Mouse (Mus musculus): Measurements from ENCODE around the gene Zfp780b. TPM values are rescaled to one million over a fixed set of nuclear protein-coding genes. Genes with fewer than 3 reads are reported as not detected.
"Not testable (repeated sequence)": the region's sequence is repeated elsewhere in the genome, so short reads cannot be mapped to it uniquely, and the experiment has no call there.

Gene Zfp780b
- 10 to 100 TPM; 17.8 to 22.9 TPM for total RNA-seq (2021)

- intact Hi-C loops (cut with DNase I) = no loop called here
- DNase-seq (ENCODE audit: low spot score in 2 of 2) = peak; percentile 80 to 81
Observed at GRCm38 (mm10) chr7:27978683-27979528, at the start of gene Zfp780b. Gene Zfp780b (minus strand): TSS chr7:27979171.

GRCm38 (mm10) chr7:28014445-28014810 lies 35.5 kb upstream of the Zfp780b start:
- DNase-seq (ENCODE audit: low spot score in 2 of 2) = no peak
- intact Hi-C loops (cut with DNase I) = no loop called here

- intact Hi-C loops (cut with DNase I) = no loop called here
Observed at GRCm38 (mm10) chr7:28013549-28014444, 34.8 kb upstream of the Zfp780b start, which contains the start of gene Zfp850. Gene Zfp850 (minus strand): TSS chr7:28014115.

GRCm38 (mm10) chr7:28010271-28010670 lies 31.3 kb upstream of the Zfp780b start:
- intact Hi-C loops (cut with DNase I) = no loop called here
- DNase-seq (ENCODE audit: low spot score in 2 of 2) = peak; percentile 17 to 43

More at GRCm38 (mm10) chr7:28013549-28014444, 34.8 kb upstream of the Zfp780b start, which contains the start of gene Zfp850:
- peak; percentile 82 to 83 for DNase-seq (ENCODE audit: low spot score in 2 of 2)

- intact Hi-C loops (cut with DNase I) = no loop called here
- DNase-seq (ENCODE audit: low spot score in 2 of 2) = no peak
Observed at GRCm38 (mm10) chr7:27982197-27982596, 3.2 kb upstream of the Zfp780b start.

GRCm38 (mm10) chr7:27949451-27949850 lies 29.5 kb downstream of the Zfp780b start:
- intact Hi-C loops (cut with DNase I) = not testable (repeated sequence)

GRCm38 (mm10) chr7:27941869-27942268 lies 37.1 kb downstream of the Zfp780b start:
- DNase-seq (ENCODE audit: low spot score in 2 of 2); intact Hi-C loops (cut with DNase I): not testable (repeated sequence)

More at GRCm38 (mm10) chr7:27949451-27949850, 29.5 kb downstream of the Zfp780b start:
- DNase-seq (ENCODE audit: low spot score in 2 of 2) = not testable (repeated sequence)

- intact Hi-C loops (cut with DNase I); DNase-seq (ENCODE audit: low spot score in 2 of 2): not testable (repeated sequence)
Observed at GRCm38 (mm10) chr7:27933800-27934158, 45.2 kb downstream of the Zfp780b start.

- intact Hi-C loops (cut with DNase I) = no loop called here
- DNase-seq (ENCODE audit: low spot score in 2 of 2) = no peak
Observed at GRCm38 (mm10) chr7:27933050-27933799, 45.7 kb downstream of the Zfp780b start.

GRCm38 (mm10) chr7:27928818-27929695 lies 49.9 kb downstream of the Zfp780b start, which contains the start of gene Zfp974:
Gene Zfp974 (minus strand): TSS chr7:27929460.
- peak; percentile 66 to 68 for DNase-seq (ENCODE audit: low spot score in 2 of 2)
- intact Hi-C loops (cut with DNase I) = no loop called here

GRCm38 (mm10) chr7:27927041-27927440 lies 51.9 kb downstream of the Zfp780b start:
- intact Hi-C loops (cut with DNase I); DNase-seq (ENCODE audit: low spot score in 2 of 2): not testable (repeated sequence)

GRCm38 (mm10) chr7:27910952-27911351 lies 68.0 kb downstream of the Zfp780b start:
- intact Hi-C loops (cut with DNase I); DNase-seq (ENCODE audit: low spot score in 2 of 2): not testable (repeated sequence)

Other genes with a start within 250 kb of the Zfp780b start
- gene Zfp60, start 247.8 kb downstream of the Zfp780b start, total RNA-seq (2021) = 10 to 100 TPM; 33.6 to 36.7 TPM
- gene Zfp626, start 172.0 kb downstream of the Zfp780b start, total RNA-seq (2021) = 10 to 100 TPM in 1 of 2 experiments, 1 to 10 TPM in 1; 8.8 to 10.4 TPM
- 1 to 10 TPM; 5.2 TPM for gene Zfp59, start 140.6 kb downstream of the Zfp780b start, total RNA-seq (2021)
- gene Zfp607a, start 121.6 kb downstream of the Zfp780b start, total RNA-seq (2021) = 1 to 10 TPM; 1.7 to 2.2 TPM
- gene Zfp974, start 49.7 kb downstream of the Zfp780b start, total RNA-seq (2021) = 10 to 100 TPM; 11.3 to 16.3 TPM
- 1 to 10 TPM; 5.9 to 6.3 TPM for gene Zfp850, start 34.9 kb upstream of the Zfp780b start, total RNA-seq (2021)
- gene Psmc4, start 70.9 kb upstream of the Zfp780b start, total RNA-seq (2021) = 100 to 1,000 TPM; 120 to 132 TPM
- under 1 TPM; 0.20 to 0.32 TPM for gene Fcgbp, start 92.1 kb upstream of the Zfp780b start, total RNA-seq (2021)
- gene 9530053A07Rik, start 150.3 kb upstream of the Zfp780b start, total RNA-seq (2021) = under 1 TPM; 0.07 TPM
- 10 to 100 TPM; 50.3 to 54.8 TPM for gene Fbl, start 190.5 kb upstream of the Zfp780b start, total RNA-seq (2021)
- gene Dyrk1b, start 200.3 kb upstream of the Zfp780b start, total RNA-seq (2021) = 10 to 100 TPM; 46.7 to 54.8 TPM

All from left cerebral cortex, postnatal 36 days (tissue).